Mouse (Mus musculus) large intestine, adult 2 months (tissue): Measurements from ENCODE around the gene Tpm1. TPM values are rescaled to one million over a fixed set of nuclear protein-coding genes. Genes with fewer than 3 reads are reported as not detected.
A peak's percentile ranks its signal among the peaks of the same experiment; 100 is the strongest.

Source experiments
- DNase-seq: peaks from one replicate; pipeline ENCODE4 v3.0.0-alpha.2; 2012; ENCODE audit warnings: low read depth, low spot score
- WGBS: fragments of 180-500 bp; shearing (Covaris S2); methylation state at CpG from one replicate; pipeline ENCODE4 v1.1.7; 2018; 5-methylcytosine and 5-hydroxymethylcytosine counted together
- polyA plus RNA-seq: library from polyadenylated mRNA; depleted of rRNA; stranded (reverse); fragments of >200 nt; gene quantifications from 2 replicates; pipeline ENCODE4 v1.2.3, GENCODE M21; 2012

The Tpm1 gene
- polyA plus RNA-seq, 1 experiment, result 340 TPM

GRCm38 (mm10) chr9:67032611-67033010 lies 16.6 kb downstream of the Tpm1 start:
- DNase-seq, result no peak
- WGBS, result 89% methylated on average over 15 of the region's 15 CpGs

GRCm38 (mm10) chr9:67029518-67029917 lies 19.7 kb downstream of the Tpm1 start:
- no peak for DNase-seq
- WGBS, result 77% methylated on average over 13 of the region's 13 CpGs

GRCm38 (mm10) chr9:67028929-67029328 lies 20.3 kb downstream of the Tpm1 start:
- no peak for DNase-seq
- 28% methylated on average over 4 of the region's 4 CpGs for WGBS

- no peak for DNase-seq
- 86% methylated on average over 12 of the region's 12 CpGs for WGBS
These were observed 21.0 kb downstream of the Tpm1 start for GRCm38 (mm10) chr9:67028133-67028724.

DNA sequence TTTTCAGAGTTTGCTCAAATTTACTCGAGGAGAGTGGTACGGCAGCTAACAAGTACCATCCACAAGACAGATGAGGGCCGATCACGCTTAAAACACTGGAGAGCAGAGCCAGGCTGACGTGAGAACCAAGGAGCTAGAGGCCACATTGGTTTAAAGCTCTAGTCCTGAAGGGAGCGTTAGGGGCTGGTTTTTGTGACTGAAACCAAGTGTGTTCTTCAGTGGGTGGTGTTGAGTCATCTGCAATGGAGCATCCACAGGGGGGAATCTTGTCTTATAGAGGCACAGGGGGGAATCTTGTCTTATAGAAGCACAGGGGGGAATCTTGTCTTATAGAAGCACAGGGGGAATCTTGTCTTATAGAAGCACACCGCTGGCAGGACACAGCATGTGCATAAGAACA lies 22.3 kb downstream of the Tpm1 start:
- WGBS, result 84% methylated on average over 7 of the region's 7 CpGs
- no peak for DNase-seq

DNA sequence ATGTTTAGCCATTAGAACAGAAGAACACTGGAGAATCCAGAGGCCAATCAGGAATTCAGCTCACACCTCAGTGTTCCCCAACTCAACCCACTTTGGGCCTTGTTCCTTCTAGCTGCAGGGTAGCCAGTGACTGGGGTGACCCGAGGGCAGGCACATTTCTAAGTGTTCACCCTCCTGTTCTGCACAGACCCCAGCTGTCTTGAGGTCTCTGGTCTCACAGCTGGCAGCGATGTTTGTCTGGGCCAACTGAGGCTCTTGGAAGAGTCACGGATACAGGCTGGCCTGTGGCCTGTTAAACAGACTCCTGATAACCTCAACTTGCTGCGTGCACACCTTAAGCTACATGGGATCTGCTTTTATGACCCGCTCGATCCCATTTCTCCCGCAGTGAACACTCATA lies 23.1 kb downstream of the Tpm1 start:
- DNase-seq, result no peak
- WGBS, result 88% methylated on average over 7 of the region's 7 CpGs

DNA sequence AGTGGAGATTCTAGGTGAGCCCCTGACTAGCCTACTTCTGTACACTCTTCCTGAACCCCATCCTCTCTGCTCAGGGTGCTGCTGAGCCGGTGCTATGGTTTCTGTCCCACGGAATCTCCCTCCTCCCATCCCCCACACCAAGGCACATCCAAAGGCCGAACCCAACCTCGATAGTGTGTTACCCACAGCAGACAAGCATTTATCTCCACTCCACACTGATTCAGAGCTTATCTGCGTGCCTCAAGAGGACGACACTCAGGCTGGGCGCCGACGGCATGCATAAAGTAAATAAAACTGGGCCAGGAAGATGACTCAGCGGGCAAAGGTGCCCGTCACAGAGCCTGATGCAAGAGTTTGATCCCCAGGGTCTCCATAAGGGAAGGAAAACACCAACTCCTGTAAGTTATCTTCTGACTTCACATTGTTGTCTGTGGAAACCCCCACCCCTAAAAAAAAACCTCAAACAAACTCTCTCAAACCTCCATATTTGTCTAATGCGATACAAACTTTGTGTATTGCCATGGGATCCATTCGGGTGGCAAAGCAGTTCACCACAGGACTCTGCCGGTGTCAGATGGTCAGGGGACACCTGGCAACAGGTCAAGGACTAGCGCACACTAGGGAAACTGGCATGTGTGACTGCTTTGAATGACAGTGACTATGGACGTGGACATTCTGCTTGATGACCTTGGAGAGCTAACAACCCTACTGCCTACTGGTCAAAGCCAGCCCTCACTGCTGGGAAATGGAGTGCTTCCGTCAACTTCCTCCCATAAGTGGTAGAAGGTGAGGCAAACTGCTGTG lies 24.1 kb downstream of the Tpm1 start:
- 36% methylated on average over 17 of the region's 17 CpGs for WGBS
- DNase-seq, result no peak

DNA sequence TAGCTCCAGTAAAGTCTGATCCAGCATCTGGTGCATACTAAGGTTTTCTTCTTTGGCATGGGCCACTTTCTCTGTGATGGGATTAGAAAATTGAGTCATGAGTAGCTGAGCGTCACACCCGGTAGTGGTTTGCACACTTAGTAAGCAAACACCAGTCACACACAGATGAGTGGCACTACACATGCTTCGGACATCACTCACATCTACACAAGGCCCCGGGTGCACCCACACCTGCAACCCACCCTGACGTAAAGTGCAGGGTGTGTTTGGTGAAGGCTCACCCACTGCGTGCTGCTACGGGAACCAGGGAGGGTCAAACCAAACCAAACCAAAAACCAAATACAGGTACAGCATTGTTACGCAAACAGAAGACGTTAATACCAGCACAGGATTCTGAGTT lies 25.8 kb downstream of the Tpm1 start:
- no peak for DNase-seq
- WGBS, result 80% methylated on average over 9 of the region's 9 CpGs

DNA sequence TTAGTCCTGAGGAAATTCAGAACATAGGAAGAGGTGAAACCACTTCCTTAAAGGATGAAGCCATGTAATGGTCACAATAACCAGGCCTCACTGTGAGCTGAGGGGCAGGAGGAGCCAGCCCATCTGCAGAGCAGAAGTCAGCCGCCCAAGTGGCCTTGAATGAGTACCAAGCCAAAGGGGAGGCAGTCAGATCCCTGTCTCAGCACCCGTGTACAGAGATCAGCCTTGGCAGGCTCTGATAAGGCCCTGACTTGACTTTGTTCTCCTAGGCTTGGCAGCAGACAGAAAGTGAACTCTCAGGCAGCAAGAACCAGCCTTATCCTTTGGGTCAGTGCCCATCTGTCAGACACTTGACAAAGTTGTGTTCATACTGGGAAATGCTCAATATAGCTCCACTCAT lies 29.1 kb downstream of the Tpm1 start:
- 13% methylated on average over 2 of the region's 2 CpGs for WGBS
- DNase-seq, result no peak

GRCm38 (mm10) chr9:67013501-67013900 lies 35.7 kb downstream of the Tpm1 start:
- no peak for DNase-seq
- WGBS, result 46% methylated on average over 2 of the region's 2 CpGs

- WGBS, result 55% methylated on average over 3 of the region's 3 CpGs
These were observed 36.7 kb downstream of the Tpm1 start for GRCm38 (mm10) chr9:67012470-67012869.

DNA sequence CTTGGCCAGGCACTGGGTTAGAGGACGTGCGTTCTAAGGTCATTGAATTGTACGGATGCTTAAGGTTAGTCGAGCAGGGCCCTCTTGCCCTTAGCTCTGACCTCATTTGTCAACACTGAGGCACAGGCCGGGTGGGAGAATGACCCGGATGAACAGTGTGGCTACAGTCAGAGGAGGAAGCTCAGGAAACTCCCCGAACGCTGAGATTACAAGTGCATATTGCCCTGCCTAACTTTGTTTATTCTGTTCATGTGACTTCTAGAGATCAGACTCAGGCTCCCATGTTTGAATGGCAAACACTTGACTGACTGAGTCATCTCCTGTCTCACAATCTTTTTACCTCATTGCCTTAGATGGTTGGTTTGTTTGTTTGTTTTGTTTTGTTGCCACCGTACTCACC lies 37.7 kb downstream of the Tpm1 start:
- no peak for DNase-seq
- WGBS, result 40% methylated on average over 9 of the region's 9 CpGs

More at GRCm38 (mm10) chr9:67012470-67012869, 36.7 kb downstream of the Tpm1 start:
- no peak for DNase-seq

- no peak for DNase-seq
- 64% methylated on average over 11 of the region's 11 CpGs for WGBS
These were observed 40.4 kb downstream of the Tpm1 start for GRCm38 (mm10) chr9:67008781-67009180.

DNA sequence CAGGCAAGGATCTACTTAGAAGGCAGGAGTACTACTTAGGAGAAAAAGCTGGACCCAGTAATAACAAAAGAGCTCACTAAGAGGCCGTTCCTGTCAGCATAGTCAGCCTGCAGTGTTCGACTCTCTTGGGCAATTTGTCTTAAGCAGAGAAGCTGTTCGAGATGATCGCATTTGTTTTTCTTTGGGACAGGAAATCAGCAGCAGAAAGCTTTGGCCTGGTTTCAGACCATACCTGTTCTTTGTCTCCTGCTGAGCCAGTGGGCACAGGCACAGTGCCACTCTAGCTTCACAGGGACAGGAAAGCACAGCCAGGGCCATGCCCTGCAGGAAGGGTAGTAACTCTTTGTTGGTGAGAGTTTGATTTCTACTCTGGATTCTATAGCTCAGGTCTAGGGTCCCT lies 42.8 kb downstream of the Tpm1 start:
- DNase-seq, result no peak
- 83% methylated on average over 4 of the region's 4 CpGs for WGBS

DNA sequence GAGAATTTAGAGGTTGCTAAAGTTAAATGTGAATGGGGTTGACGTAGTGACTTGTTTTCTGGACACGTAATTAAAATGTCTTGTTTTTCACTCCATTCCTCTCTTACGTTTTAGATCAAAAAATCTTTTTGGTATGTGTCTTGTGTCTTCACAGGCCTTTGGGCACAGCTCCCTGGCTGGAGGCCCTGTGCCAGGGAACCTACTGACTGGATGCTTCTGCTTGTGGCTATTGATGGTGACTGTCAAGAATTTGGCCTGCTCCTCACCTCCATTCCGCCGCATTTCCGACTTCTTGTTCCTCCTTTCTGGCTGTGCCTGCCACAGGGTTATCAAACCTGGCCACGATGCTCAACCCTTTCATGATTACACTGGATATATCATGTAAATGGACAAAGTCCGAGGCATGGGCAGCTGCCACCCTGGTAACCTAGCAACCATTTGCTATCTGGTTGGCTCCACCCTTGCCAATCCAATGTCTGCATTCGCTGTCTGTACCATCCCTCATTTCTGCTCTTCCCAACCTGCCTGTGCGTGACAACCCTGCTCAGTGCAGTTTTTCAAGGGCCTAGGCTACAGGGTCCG lies 44.0 kb downstream of the Tpm1 start:
- WGBS, result 49% methylated on average over 11 of the region's 11 CpGs
- peak; percentile 57 for DNase-seq

GRCm38 (mm10) chr9:67003656-67004055 lies 45.5 kb downstream of the Tpm1 start:
- WGBS, result 52% methylated on average over 4 of the region's 4 CpGs
- no peak for DNase-seq

- no peak for DNase-seq
These were observed 46.0 kb downstream of the Tpm1 start for GRCm38 (mm10) chr9:67003156-67003555.

DNA sequence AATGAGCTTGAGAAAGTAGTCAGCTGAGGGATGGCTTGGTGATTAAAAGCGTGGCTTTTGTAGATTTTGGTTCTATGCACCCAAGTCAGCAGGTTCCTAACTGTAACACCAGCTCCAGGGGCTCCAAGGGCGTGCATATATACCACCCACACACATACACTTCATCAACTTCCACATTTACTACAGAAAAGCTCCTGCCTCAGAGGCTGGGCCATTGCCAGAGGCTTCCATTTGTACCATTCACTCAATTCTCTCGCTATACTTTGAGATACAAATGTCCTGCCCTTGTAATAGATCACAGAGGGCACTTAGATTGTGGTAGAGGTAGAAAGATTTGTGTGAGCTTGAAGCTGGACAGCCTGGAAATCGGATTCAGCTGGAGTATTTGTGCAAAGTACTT lies 47.7 kb downstream of the Tpm1 start:
- DNase-seq, result no peak
- WGBS, result 79% methylated on average over 4 of the region's 4 CpGs

More at GRCm38 (mm10) chr9:67003156-67003555, 46.0 kb downstream of the Tpm1 start:
- WGBS, result 46% methylated on average over 4 of the region's 4 CpGs

DNA sequence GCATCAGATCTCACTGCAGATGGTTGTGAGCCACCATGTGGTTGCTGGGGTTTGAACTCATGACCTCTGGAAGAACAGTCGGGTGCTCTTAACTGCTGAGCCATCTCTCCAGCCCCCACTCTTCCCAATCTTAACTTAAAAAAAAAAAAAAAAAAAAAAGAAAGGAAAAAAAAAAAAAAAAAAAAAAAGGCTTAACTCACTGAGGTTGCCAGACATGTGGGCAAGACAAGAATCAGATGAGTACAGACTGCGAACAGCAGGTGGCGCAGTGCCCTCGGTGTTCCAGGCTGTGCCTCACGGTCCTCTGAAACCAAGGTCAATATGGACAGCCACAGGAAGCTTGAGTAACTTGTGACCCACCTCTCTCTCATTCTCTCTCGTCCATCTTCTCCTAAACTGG lies 48.2 kb downstream of the Tpm1 start:
- DNase-seq, result peak; percentile 90
- WGBS, result 2% methylated on average over 6 of the region's 6 CpGs

DNA sequence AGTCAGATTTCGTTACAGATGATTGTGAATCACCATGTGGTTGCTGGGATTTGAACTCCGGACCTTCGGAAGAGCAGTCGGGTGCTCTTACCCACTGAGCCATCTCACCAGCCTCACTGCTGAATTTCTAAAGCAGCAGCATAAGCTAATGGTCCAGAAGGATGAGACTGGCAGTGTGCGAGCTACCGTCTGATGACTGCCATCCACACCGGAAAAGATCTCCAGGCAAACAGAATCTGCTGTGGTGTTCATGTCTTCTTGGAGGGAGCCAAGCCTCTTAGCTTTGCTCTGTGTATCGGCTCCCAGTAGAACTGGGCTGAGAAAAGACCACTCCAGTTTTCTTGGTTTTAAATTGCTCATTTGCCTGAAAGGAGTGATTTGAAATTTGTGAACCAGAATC lies 49.5 kb downstream of the Tpm1 start:
- no peak for DNase-seq
- WGBS, result 91% methylated on average over 8 of the region's 8 CpGs
